Mouse (Mus musculus) heart, embryonic 15.5 days (tissue): ENCODE results near the gene Rgs6. TPM values are rescaled to one million over a fixed set of nuclear protein-coding genes. Genes with fewer than 3 reads are reported as not detected.

Experiments used
- ATAC-seq: fragments of 200-750 bp; cut with Nextera tagmentation; replicated peaks from 2 replicates; pipeline ENCODE4 v1.8.0; 2017; ENCODE audit warnings: low read depth, moderate TSS enrichment; ENCODE audit not compliant: insufficient number of reproducible peaks, insufficient read depth, low FRiP score
- H3K27ac ChIP-seq: fragments of 300-500 bp; sonication (generic); 2 replicates; pipeline ENCODE4 v1.5.1; 2015; ENCODE audit warnings: mild to moderate bottlenecking, inconsistent platforms
- H3K27me3 ChIP-seq: fragments of 300-500 bp; sonication (generic); 2 replicates; pipeline ENCODE4 v1.6.1; 2015; ENCODE audit warnings: inconsistent platforms
- H3K36me3 ChIP-seq: fragments of 300-500 bp; sonication (generic); 2 replicates; pipeline ENCODE4 v1.6.1; 2015; ENCODE audit warnings: mild to moderate bottlenecking, inconsistent platforms
- H3K4me1 ChIP-seq: fragments of 300-500 bp; sonication (generic); replicated peaks from 2 replicates; pipeline ENCODE4 v1.6.1; 2015; ENCODE audit warnings: inconsistent platforms
- H3K4me2 ChIP-seq: fragments of 300-500 bp; sonication (generic); 2 replicates; pipeline ENCODE4 v1.6.1; 2015; ENCODE audit warnings: inconsistent platforms, mild to moderate bottlenecking, moderate library complexity
- H3K4me3 ChIP-seq: fragments of 300-500 bp; sonication (generic); 2 replicates; pipeline ENCODE4 v1.5.1; 2015; ENCODE audit warnings: mild to moderate bottlenecking, inconsistent platforms
- H3K9ac ChIP-seq: fragments of 300-500 bp; sonication (generic); 2 replicates; pipeline ENCODE4 v1.6.1; 2015; ENCODE audit warnings: mild to moderate bottlenecking, inconsistent platforms
- H3K9me3 ChIP-seq: fragments of 300-500 bp; sonication (generic); replicated peaks from 2 replicates; pipeline ENCODE4 v1.6.1; 2016; ENCODE audit warnings: inconsistent platforms
- WGBS: fragments of 180-500 bp; shearing (Covaris S2); methylation state at CpG from one replicate; pipeline ENCODE4 v1.1.7; 2015; ENCODE audit warnings: mixed read lengths; 5-methylcytosine and 5-hydroxymethylcytosine counted together
- polyA plus RNA-seq: library from polyadenylated mRNA; unstranded; fragments of >200 nt; fragmentation: Nextera tagmentation; extraction: Ambion mirVana; gene quantifications from 2 replicates; pipeline ENCODE4 v1.2.1, GENCODE M21; 2015

The Rgs6 gene
- polyA plus RNA-seq, 1 experiment from 2014 or later, result 12.3 TPM

GRCm38 (mm10) chr12:82985300-82985699 lies 397.2 kb downstream of the Rgs6 start:
- Histone ChIP-seq H3K27ac (no peak overlapping the region), H3K4me1 (peaks cover 4% of the 10 kb centered on the region; the same call in 1 of the 2 replicates), H3K4me3 (no peak overlapping the region), H3K4me2 (no peak overlapping the region), H3K9me3 (no peaks in the 10 kb centered on the region), H3K27me3 (no peaks in the 10 kb centered on the region), H3K9ac (no peak overlapping the region), H3K36me3 (no peaks in the 10 kb centered on the region)
- 83% methylated on average over 8 of the region's 8 CpGs for WGBS
- no peak for ATAC-seq

- 26% methylated on average over 1 of the region's 1 CpGs for WGBS
Measured at GRCm38 (mm10) chr12:82987661-82988060, 399.6 kb downstream of the Rgs6 start.

GRCm38 (mm10) chr12:82993905-82994304 lies 405.8 kb downstream of the Rgs6 start:
- Histone ChIP-seq H3K27ac (no peak overlapping the region), H3K27me3 (no peaks in the 10 kb centered on the region), H3K9ac (no peak overlapping the region), H3K36me3 (no peaks in the 10 kb centered on the region), H3K4me1 (no peaks in the 10 kb centered on the region), H3K4me2 (no peak overlapping the region), H3K9me3 (no peaks in the 10 kb centered on the region), H3K4me3 (no peak overlapping the region)
- 44% methylated on average over 4 of the region's 4 CpGs for WGBS
- no peak for ATAC-seq

More at GRCm38 (mm10) chr12:82987661-82988060, 399.6 kb downstream of the Rgs6 start:
- Histone ChIP-seq H3K9ac (no peak overlapping the region), H3K36me3 (no peaks in the 10 kb centered on the region), H3K9me3 (no peaks in the 10 kb centered on the region), H3K27ac (no peak overlapping the region), H3K4me2 (no peak overlapping the region), H3K4me3 (no peak overlapping the region), H3K27me3 (no peaks in the 10 kb centered on the region), H3K4me1 (peaks cover 4% of the 10 kb centered on the region; the same call in 1 of the 2 replicates)
- ATAC-seq, result no peak

- Histone ChIP-seq H3K9me3 (no peaks in the 10 kb centered on the region), H3K9ac (no peak overlapping the region), H3K4me1 (no peaks in the 10 kb centered on the region), H3K27ac (no peak overlapping the region), H3K27me3 (no peaks in the 10 kb centered on the region), H3K4me2 (no peak overlapping the region), H3K4me3 (no peak overlapping the region), H3K36me3 (no peaks in the 10 kb centered on the region)
- no peak for ATAC-seq
- 50% methylated on average over 4 of the region's 4 CpGs for WGBS
Measured at GRCm38 (mm10) chr12:82996775-82997174, 408.7 kb downstream of the Rgs6 start.

GRCm38 (mm10) chr12:82998682-82999332 lies 410.7 kb downstream of the Rgs6 start:
- H3K9ac ChIP-seq, result no peak overlapping the region
- H3K4me1 ChIP-seq, result no peaks in the 10 kb centered on the region
- H3K36me3 ChIP-seq, result no peaks in the 10 kb centered on the region
- peak; percentile 47; the same call in 1 of the 2 replicates for ATAC-seq
- WGBS, result 76% methylated on average over 10 of the region's 10 CpGs
- no peaks in the 10 kb centered on the region for H3K27me3 ChIP-seq
- H3K4me3 ChIP-seq, result no peak overlapping the region
- H3K4me2 ChIP-seq, result no peak overlapping the region
- no peaks in the 10 kb centered on the region for H3K9me3 ChIP-seq
- no peak overlapping the region; the same call in 1 of the 2 replicates for H3K27ac ChIP-seq

GRCm38 (mm10) chr12:82999333-83000032 lies 411.4 kb downstream of the Rgs6 start:
- no peak overlapping the region for H3K4me3 ChIP-seq
- 80% methylated on average over 7 of the region's 7 CpGs for WGBS
- H3K27ac ChIP-seq, result 0 out of 2 replicates have a peak overlapping the region, but pooled peaks have one; percentile 2
- H3K4me1 ChIP-seq, result no peaks in the 10 kb centered on the region
- ATAC-seq, result no peak
- no peaks in the 10 kb centered on the region for H3K36me3 ChIP-seq
- no peaks in the 10 kb centered on the region for H3K9me3 ChIP-seq
- H3K9ac ChIP-seq, result no peak overlapping the region
- H3K27me3 ChIP-seq, result no peaks in the 10 kb centered on the region
- no peak overlapping the region for H3K4me2 ChIP-seq

GRCm38 (mm10) chr12:83000033-83000570 lies 412.0 kb downstream of the Rgs6 start:
- Histone ChIP-seq H3K9ac (no peak overlapping the region), H3K4me3 (no peak overlapping the region), H3K27me3 (no peaks in the 10 kb centered on the region), H3K4me2 (no peak overlapping the region), H3K4me1 (no peaks in the 10 kb centered on the region), H3K9me3 (no peaks in the 10 kb centered on the region), H3K36me3 (no peaks in the 10 kb centered on the region), H3K27ac (0 out of 2 replicates have a peak overlapping the region, but pooled peaks have one; percentile 2)
- 78% methylated on average over 11 of the region's 11 CpGs for WGBS
- no peak for ATAC-seq

GRCm38 (mm10) chr12:83000957-83001356 lies 412.9 kb downstream of the Rgs6 start:
- H3K9me3 ChIP-seq, result no peaks in the 10 kb centered on the region
- no peak overlapping the region for H3K4me2 ChIP-seq
- H3K27ac ChIP-seq, result no peak overlapping the region
- H3K27me3 ChIP-seq, result no peaks in the 10 kb centered on the region
- no peak for ATAC-seq
- no peaks in the 10 kb centered on the region for H3K4me1 ChIP-seq
- no peaks in the 10 kb centered on the region for H3K36me3 ChIP-seq
- no peak overlapping the region for H3K9ac ChIP-seq
- WGBS, result 77% methylated on average over 4 of the region's 4 CpGs
- H3K4me3 ChIP-seq, result no peak overlapping the region

- H3K4me2 ChIP-seq, result no peak overlapping the region
- 64% methylated on average over 9 of the region's 9 CpGs for WGBS
- H3K36me3 ChIP-seq, result no peaks in the 10 kb centered on the region
- no peaks in the 10 kb centered on the region for H3K27me3 ChIP-seq
- no peaks in the 10 kb centered on the region for H3K9me3 ChIP-seq
- H3K4me3 ChIP-seq, result no peak overlapping the region
- ATAC-seq, result no peak
- H3K4me1 ChIP-seq, result no peaks in the 10 kb centered on the region
- H3K27ac ChIP-seq, result no peak overlapping the region
- no peak overlapping the region for H3K9ac ChIP-seq
Measured at GRCm38 (mm10) chr12:83004014-83004682, 416.1 kb downstream of the Rgs6 start.

- no peak overlapping the region for H3K9ac ChIP-seq
- 0 out of 2 replicates have a peak, but pooled peaks cover 4% of the 10 kb centered on the region for H3K9me3 ChIP-seq
- H3K27ac ChIP-seq, result no peak overlapping the region
- 76% methylated on average over 4 of the region's 4 CpGs for WGBS
- H3K4me3 ChIP-seq, result no peak overlapping the region
- ATAC-seq, result no peak
- H3K4me1 ChIP-seq, result peaks cover 5% of the 10 kb centered on the region
- H3K27me3 ChIP-seq, result no peaks in the 10 kb centered on the region
- H3K4me2 ChIP-seq, result no peak overlapping the region
- H3K36me3 ChIP-seq, result no peaks in the 10 kb centered on the region
Measured at GRCm38 (mm10) chr12:83011056-83011565, 423.0 kb downstream of the Rgs6 start.
